Mouse (Mus musculus): Measurements from ENCODE around the gene Angpt4. TPM values are rescaled to one million over a fixed set of nuclear protein-coding genes. Genes with fewer than 3 reads are reported as not detected.

The Angpt4 gene
- polyA plus RNA-seq, 1 experiment from 2014 or later, result 0.48 TPM

DNA sequence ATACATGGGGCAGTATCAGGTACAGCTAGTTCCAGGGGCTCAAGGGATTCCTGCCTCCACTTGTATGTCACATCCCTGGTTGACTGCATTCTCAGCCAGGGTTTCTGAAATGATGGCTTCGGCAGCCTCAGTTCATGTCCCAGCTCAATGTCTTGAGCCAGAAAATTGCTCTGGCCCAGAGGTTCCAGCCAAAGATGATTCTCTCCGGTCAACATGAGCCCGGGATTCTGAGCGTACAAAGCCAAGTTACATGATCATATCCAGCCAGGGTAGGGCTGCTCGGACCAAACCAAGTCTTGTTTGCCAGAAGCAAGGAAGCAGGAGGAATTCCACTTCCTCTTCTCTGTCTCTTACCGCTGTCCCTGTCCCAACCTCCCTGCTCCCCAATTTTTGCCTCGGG, 37.3 kb downstream of the Angpt4 start:
- 86% methylated on average over 7 of the region's 7 CpGs for WGBS
- Histone ChIP-seq H3K27ac (no peak overlapping the region), H3K9me3 (replicated peaks) (no peaks in the 10 kb centered on the region), H3K4me3 (no peak overlapping the region), H3K27me3 (ENCODE audit: low read depth, poor library complexity, severe bottlenecking) (no peaks in the 10 kb centered on the region), H3K36me3 (no peaks in the 10 kb centered on the region), H3K4me1 (no peaks in the 10 kb centered on the region; the same call in 1 of the 2 replicates)
- DNase-seq (ENCODE audit: low spot score), result no peak

DNA sequence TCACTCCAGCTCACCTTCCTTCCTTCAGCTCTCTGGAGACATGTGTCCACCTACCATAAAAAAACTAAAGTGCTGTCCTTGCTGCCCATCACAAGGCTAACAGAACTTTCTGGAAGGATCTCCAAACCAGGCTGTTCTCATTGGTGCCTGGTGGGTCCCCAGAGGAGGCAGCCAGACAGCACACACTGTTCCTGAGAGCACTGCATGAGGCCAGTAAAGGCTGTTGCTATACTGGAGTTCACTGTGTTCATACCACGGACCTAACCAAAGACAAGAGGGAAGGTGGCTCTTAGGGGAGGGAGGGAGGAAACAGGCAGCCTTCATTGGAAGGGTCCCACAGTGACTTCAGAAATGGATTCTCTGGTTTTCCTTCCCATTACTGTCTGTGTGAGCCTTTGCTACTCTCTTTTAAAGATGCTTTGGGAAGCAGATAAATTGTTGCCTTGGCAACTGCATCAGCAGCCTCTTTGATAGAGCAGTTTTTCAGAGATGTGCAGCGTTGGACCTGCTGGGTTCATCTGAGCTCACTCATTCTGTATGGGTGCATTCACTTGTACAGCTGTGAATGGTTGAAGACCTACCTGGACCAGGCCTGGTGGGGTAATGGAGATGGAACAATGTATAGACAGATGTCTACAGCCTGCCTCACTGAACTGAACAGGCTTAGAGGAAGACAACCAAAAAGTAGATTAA, 38.2 kb downstream of the Angpt4 start:
- H3K9me3 ChIP-seq (replicated peaks), result no peaks in the 10 kb centered on the region
- no peaks in the 10 kb centered on the region for H3K27me3 ChIP-seq (ENCODE audit: low read depth, poor library complexity, severe bottlenecking)
- WGBS, result 83% methylated on average over 2 of the region's 2 CpGs
- no peaks in the 10 kb centered on the region; the same call in 1 of the 2 replicates for H3K4me1 ChIP-seq
- no peak for DNase-seq (ENCODE audit: low spot score)
- no peak overlapping the region for H3K27ac ChIP-seq
- no peaks in the 10 kb centered on the region for H3K36me3 ChIP-seq
- no peak overlapping the region for H3K4me3 ChIP-seq

DNA sequence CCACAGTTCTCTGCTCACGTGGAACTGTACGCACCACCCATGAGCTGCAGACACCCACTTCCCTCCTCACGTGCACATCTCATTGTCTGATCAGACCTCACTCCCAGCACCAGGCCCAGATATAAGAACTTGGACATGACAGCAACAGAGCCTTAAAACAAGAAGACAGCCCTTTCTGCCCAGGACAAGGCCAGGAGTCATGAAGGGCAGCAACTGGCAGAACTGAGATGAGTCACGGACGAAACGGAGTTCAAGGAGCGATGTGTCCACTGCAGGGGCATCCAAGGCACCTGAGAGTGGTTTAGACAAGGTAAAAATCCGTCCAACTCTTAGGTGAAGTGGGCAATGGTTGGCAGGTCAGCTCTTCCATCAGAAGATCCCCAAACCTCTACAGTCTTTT, 42.7 kb downstream of the Angpt4 start:
- DNase-seq (ENCODE audit: low spot score), result no peak
- Histone ChIP-seq H3K36me3 (no peaks in the 10 kb centered on the region), H3K27me3 (ENCODE audit: low read depth, poor library complexity, severe bottlenecking) (no peaks in the 10 kb centered on the region), H3K27ac (no peak overlapping the region), H3K9me3 (replicated peaks) (no peaks in the 10 kb centered on the region), H3K4me1 (no peaks in the 10 kb centered on the region), H3K4me3 (no peak overlapping the region)
- 88% methylated on average over 8 of the region's 8 CpGs for WGBS

DNA sequence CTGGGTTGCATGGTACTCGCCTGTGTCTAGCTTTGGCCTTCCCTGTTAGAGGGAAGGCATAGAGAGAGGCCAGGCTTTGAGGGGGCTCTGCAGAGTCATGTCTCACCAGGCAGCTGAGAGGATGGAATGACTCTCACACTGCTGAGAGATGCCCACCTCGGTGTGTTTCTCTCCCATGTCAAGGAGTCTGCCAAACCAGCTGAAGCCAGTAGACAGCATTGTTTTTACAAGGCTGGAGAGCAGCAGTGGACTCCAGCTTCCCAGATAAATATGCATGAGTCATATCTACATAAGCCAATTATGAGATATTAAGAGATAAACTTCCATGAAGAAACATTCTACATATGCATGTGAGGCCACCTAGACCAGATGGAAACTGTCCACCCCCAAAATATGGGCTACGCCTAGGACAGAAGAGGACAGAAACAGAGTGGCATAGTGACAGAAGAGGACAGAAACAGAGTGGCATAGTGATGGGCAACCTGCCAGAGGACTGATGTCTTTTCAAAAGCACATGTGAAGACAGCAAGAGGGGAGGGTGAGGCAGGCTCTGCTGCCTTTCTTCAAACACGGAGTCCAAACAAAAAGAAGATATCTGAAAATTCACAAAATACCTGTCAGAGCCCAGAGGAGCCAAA, 45.6 kb downstream of the Angpt4 start:
- no peaks in the 10 kb centered on the region for H3K9me3 ChIP-seq (replicated peaks)
- H3K4me1 ChIP-seq, result peaks cover 20% of the 10 kb centered on the region
- no peak for DNase-seq (ENCODE audit: low spot score)
- 92% methylated on average over 4 of the region's 4 CpGs for WGBS
- H3K4me3 ChIP-seq, result no peak overlapping the region
- H3K27ac ChIP-seq, result no peak overlapping the region
- H3K36me3 ChIP-seq, result no peaks in the 10 kb centered on the region
- H3K27me3 ChIP-seq (ENCODE audit: low read depth, poor library complexity, severe bottlenecking), result no peaks in the 10 kb centered on the region

DNA sequence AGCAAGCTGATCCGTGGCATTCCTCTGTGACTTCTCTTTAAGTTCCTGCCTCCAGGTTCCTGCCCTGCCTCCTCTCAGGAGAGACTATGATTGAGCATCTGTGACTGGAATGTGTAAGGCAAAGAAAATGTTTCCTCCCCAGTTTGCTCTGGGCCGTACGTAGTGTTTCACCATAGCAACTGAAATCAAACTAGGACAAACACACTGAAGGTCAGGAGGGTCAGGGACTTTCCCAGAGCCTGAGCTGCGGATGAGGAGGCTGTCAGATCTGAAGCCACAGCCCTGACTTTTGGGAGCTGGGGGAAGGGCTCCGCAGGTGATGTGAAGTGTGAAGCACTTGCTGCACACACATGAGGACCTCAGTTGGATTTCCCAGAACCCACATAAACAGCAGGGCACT, 48.3 kb downstream of the Angpt4 start:
- Histone ChIP-seq H3K4me3 (no peak overlapping the region), H3K36me3 (no peaks in the 10 kb centered on the region), H3K4me1 (peaks cover 40% of the 10 kb centered on the region), H3K9me3 (replicated peaks) (no peaks in the 10 kb centered on the region), H3K27ac (no peak overlapping the region), H3K27me3 (ENCODE audit: low read depth, poor library complexity, severe bottlenecking) (0 out of 2 replicates have a peak, but pooled peaks cover 5% of the 10 kb centered on the region)
- DNase-seq (ENCODE audit: low spot score), result peak; percentile 44
- 34% methylated on average over 5 of the region's 5 CpGs for WGBS

DNA sequence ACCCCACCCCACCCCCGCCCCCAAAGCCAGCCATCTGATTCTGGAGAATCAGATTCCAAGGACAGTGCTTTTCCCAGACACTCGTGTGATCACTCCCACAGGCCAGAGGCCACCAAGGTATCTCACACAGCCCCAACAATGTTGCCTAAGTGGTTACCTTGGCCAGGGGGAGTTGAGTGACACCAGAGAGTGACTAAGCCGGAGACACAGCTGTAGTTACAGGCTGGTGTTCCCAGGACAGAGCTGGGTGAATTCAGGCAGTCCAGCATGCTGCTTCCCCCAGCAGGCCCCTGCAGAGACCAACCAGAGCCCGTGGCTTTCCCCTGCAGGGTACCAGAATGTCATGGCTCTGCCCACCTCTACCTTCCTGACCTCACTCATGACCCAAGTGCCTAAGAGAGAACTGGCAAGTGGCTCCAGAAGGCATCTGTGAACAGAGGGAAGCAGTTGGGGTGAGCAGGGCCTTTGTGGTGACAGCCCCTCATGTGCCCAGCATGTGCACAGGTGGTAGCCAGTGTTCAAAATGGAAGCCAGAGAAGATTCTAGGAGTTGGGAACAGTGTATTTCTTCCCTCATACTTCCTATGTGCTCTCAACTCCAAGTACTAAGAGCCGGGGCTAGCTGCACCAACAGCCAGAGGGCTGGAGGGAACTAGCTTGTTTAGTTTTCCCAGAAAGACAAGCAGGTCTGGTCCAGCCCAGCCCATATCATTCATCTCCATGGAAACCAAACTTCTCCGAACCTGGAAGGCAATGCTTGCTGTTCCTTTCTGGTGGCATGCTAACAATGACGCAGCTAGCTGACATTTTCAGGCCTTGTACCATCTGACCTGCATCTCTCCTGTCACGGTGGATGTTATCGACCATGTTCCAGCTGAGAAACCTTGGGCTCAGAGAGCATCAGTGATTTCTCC, 50.5 kb downstream of the Angpt4 start:
- 56% methylated on average over 9 of the region's 9 CpGs for WGBS
- no peak for DNase-seq (ENCODE audit: low spot score)
- Histone ChIP-seq H3K9me3 (replicated peaks) (no peaks in the 10 kb centered on the region), H3K27me3 (ENCODE audit: low read depth, poor library complexity, severe bottlenecking) (peaks cover 8% of the 10 kb centered on the region; the same call in 1 of the 2 replicates), H3K36me3 (no peaks in the 10 kb centered on the region), H3K4me3 (no peak overlapping the region), H3K4me1 (peaks cover 46% of the 10 kb centered on the region), H3K27ac (peak overlapping the region; percentile 32; the same call in 1 of the 2 replicates)

DNA sequence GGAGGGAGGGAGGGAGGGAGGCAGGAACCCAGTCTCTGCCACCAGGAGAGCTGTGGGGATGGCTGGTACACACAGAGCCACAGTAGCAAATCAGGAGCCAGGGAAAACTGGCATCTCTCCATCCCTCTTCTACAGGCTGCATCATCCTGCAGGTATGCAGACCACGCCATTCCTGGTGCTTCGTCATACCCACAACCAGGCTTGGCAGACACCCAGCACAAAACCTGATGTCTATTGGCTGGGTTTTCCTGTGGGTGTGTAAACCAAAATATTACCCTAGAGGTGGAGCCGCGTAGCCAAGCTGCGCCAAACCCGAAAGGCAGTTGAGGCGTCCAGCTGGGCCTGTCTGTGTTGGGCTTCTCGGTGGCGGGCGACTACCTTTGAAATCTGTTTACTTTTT, 51.5 kb downstream of the Angpt4 start:
- Histone ChIP-seq H3K27ac (peak overlapping the region; percentile 23; the same call in 1 of the 2 replicates), H3K4me1 (peaks cover 53% of the 10 kb centered on the region), H3K36me3 (peaks cover under 1% of the 10 kb centered on the region; the same call in 1 of the 2 replicates), H3K4me3 (no peak overlapping the region), H3K9me3 (replicated peaks) (no peaks in the 10 kb centered on the region), H3K27me3 (ENCODE audit: low read depth, poor library complexity, severe bottlenecking) (peaks cover 8% of the 10 kb centered on the region; the same call in 1 of the 2 replicates)
- WGBS, result 80% methylated on average over 10 of the region's 10 CpGs
- no peak for DNase-seq (ENCODE audit: low spot score)

DNA sequence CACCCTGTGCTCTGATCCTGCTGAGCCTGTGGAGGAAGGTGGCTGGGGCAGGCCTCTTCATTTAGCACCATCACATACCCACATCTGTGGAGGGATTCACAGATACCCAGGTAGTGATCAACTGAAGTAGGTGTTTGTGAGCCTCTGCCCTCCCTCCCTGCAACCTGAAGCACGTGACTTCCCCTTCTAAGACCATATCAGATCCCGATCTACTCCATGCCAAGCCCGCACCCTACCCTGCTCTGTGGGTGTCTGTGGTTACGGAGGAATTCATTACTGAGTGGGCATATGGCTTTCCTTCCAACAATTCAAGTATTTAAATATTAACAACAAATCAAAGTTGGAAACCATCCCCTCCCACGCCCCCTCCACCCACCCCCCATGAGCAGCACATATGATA, 52.3 kb downstream of the Angpt4 start:
- Histone ChIP-seq H3K27ac (no peak overlapping the region), H3K27me3 (ENCODE audit: low read depth, poor library complexity, severe bottlenecking) (peaks cover 8% of the 10 kb centered on the region), H3K4me1 (peaks cover 62% of the 10 kb centered on the region), H3K36me3 (peaks cover 9% of the 10 kb centered on the region), H3K9me3 (replicated peaks) (no peaks in the 10 kb centered on the region), H3K4me3 (no peak overlapping the region)
- 91% methylated on average over 5 of the region's 5 CpGs for WGBS
- DNase-seq (ENCODE audit: low spot score), result no peak

DNA sequence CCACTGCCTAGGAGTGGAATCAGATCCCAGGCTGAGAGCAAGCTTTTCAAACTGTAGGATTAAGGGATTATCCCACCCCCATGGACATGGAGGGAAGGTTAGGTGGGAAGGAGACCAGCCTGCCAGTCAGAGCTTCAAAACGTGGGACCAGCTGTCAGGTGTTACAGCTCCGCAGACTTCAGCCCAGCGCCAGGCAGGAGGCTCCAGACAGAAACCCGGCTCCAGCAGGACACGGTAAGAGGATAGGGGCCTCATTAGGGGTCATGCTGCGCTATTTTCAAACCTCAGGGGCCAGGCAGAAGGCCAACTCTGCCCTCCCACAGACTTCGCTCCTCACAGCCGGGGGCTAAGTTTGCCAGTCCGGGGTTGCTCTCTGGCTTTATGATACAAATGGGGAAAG, 53.0 kb downstream of the Angpt4 start:
- 0 out of 2 replicates have a peak overlapping the region, but pooled peaks have one; percentile 13 for H3K4me3 ChIP-seq
- H3K27ac ChIP-seq, result peak overlapping the region; percentile 5; the same call in 1 of the 2 replicates
- H3K27me3 ChIP-seq (ENCODE audit: low read depth, poor library complexity, severe bottlenecking), result peaks cover 8% of the 10 kb centered on the region
- peaks cover 67% of the 10 kb centered on the region for H3K4me1 ChIP-seq
- 10% methylated on average over 9 of the region's 9 CpGs for WGBS
- no peaks in the 10 kb centered on the region for H3K9me3 ChIP-seq (replicated peaks)
- H3K36me3 ChIP-seq, result peaks cover 16% of the 10 kb centered on the region
- DNase-seq (ENCODE audit: low spot score), result peak; percentile 39

DNA sequence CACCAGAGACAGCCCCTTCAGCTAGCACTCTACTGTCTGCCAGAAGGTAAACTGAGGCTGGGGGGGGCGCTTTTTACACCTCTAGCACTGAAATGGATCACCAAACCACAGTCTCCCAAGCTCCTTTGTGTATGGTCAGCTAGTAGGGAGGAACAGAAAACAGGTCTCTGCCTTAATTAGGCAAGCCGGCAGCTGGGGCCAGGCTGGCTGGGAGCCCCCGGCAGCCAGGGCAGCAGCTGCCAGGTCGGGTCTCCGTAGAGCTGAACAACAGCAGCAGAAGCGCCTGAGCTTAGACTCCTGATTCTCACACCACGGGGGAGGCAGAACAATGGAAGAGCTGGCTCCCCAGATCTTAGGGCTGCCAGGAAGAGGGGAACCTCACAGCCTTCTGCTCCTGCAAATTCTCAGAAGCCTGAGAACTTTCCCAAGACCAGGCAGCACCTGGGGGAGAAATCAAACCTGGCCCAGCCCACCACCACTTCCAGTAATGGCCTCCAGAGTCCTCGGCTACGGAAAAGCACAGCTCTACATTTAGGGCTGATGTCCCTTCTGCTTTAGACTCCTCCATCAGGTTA, 56.3 kb downstream of the Angpt4 start:
- Histone ChIP-seq H3K27me3 (ENCODE audit: low read depth, poor library complexity, severe bottlenecking) (peaks cover 16% of the 10 kb centered on the region), H3K36me3 (peaks cover 34% of the 10 kb centered on the region), H3K4me1 (peaks cover 73% of the 10 kb centered on the region), H3K9me3 (replicated peaks) (no peaks in the 10 kb centered on the region), H3K27ac (peak overlapping the region; percentile 74), H3K4me3 (no peak overlapping the region; the same call in 1 of the 2 replicates)
- no peak for DNase-seq (ENCODE audit: low spot score)
- WGBS, result 25% methylated on average over 9 of the region's 9 CpGs

DNA sequence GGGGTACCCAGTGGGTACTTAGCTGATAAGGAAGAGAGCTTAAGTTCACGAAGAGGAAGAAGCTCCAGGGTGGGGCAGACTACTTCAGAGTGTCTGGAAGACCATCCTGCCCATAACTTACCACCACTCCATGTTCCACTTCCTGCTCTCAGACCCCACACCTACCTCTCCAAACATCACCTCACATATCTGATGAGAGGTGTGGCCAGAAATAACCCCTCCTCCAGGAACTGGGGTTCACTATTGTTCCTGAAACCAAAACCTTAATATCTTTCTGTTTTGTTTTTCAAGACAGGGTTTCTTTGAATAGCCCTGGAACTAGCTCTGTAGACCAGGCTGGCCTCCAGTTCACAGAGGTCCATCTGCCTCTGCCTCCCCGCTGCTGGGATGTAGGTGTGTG, 56.8 kb downstream of the Angpt4 start:
- Histone ChIP-seq H3K4me3 (no peak overlapping the region), H3K36me3 (peaks cover 34% of the 10 kb centered on the region), H3K27me3 (ENCODE audit: low read depth, poor library complexity, severe bottlenecking) (peaks cover 21% of the 10 kb centered on the region), H3K27ac (peak overlapping the region; percentile 74), H3K9me3 (replicated peaks) (no peaks in the 10 kb centered on the region), H3K4me1 (peaks cover 74% of the 10 kb centered on the region)
- 76% methylated on average over 2 of the region's 2 CpGs for WGBS
- no peak for DNase-seq (ENCODE audit: low spot score)

DNA sequence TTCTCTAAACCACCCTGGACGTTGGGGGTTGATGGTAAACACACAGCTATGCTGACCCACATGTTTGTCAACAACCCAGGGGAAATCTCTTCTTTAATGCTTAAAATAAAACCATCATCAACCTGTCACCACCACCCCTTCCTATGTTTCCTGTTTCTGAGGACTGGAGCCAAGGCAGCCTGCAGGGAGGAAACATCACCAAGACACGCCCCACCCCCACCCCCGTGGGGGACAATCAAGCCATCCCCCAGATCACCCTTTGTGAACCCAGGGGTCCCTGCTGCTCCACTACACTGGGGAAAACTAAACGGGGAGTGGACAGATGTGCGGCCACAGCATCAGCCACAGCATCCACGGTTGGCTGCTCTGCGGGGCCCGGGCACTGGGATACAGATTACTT, 57.4 kb downstream of the Angpt4 start:
- DNase-seq (ENCODE audit: low spot score), result no peak
- Histone ChIP-seq H3K9me3 (replicated peaks) (no peaks in the 10 kb centered on the region), H3K4me1 (peaks cover 78% of the 10 kb centered on the region), H3K27ac (no peak overlapping the region), H3K27me3 (ENCODE audit: low read depth, poor library complexity, severe bottlenecking) (peaks cover 22% of the 10 kb centered on the region), H3K36me3 (peaks cover 34% of the 10 kb centered on the region), H3K4me3 (no peak overlapping the region)
- 85% methylated on average over 8 of the region's 8 CpGs for WGBS

All from limb, embryonic 10.5 days (tissue).